Mouse (Mus musculus) liver, postnatal 0 days (tissue): ENCODE results near the gene Calml3. TPM values are rescaled to one million over a fixed set of nuclear protein-coding genes. Genes with fewer than 3 reads are reported as not detected.

Source experiments
- ATAC-seq: fragments of 200-750 bp; cut with Nextera tagmentation; 2 replicates; pipeline ENCODE4 v1.8.0; 2017; ENCODE audit warnings: mild to moderate bottlenecking, moderate library complexity
- DNase-seq: peaks from one replicate; pipeline ENCODE4 v3.0.0-alpha.2; 2016
- H3K27ac ChIP-seq: fragments of 300-500 bp; sonication (generic); 2 replicates; pipeline ENCODE4 v1.5.1; 2014; ENCODE audit warnings: antibody characterized with exemption, moderate library complexity, mild to moderate bottlenecking, low read depth
- H3K27me3 ChIP-seq: fragments of 300-500 bp; sonication (generic); 2 replicates; pipeline ENCODE4 v1.6.1; 2014; ENCODE audit warnings: low read length, control low read depth, mixed read lengths; ENCODE audit not compliant: insufficient read depth
- H3K36me3 ChIP-seq: fragments of 300-500 bp; sonication (generic); replicated peaks from 2 replicates; pipeline ENCODE4 v1.6.1; 2014; ENCODE audit warnings: mild to moderate bottlenecking, control low read depth, low read length, moderate library complexity, mixed read lengths; ENCODE audit not compliant: insufficient read depth
- H3K4me1 ChIP-seq: fragments of 300-500 bp; sonication (generic); 2 replicates; pipeline ENCODE4 v1.6.1; 2014; ENCODE audit warnings: antibody characterized with exemption, mild to moderate bottlenecking, control low read depth; ENCODE audit not compliant: insufficient read depth
- H3K4me2 ChIP-seq: fragments of 300-500 bp; sonication (generic); 2 replicates; pipeline ENCODE4 v1.6.1; 2014; ENCODE audit warnings: low read depth, mild to moderate bottlenecking, low read length, moderate library complexity, mixed read lengths
- H3K4me3 ChIP-seq: fragments of 300-500 bp; sonication (generic); 2 replicates; pipeline ENCODE4 v1.5.1; 2014; ENCODE audit warnings: low read depth, low read length
- H3K9ac ChIP-seq: fragments of 300-500 bp; sonication (generic); replicated peaks from 2 replicates; pipeline ENCODE4 v1.6.1; 2014; ENCODE audit warnings: mild to moderate bottlenecking, moderate library complexity
- H3K9me3 ChIP-seq: fragments of 300-500 bp; sonication (generic); 2 replicates; pipeline ENCODE4 v1.6.1; 2016; ENCODE audit warnings: mild to moderate bottlenecking, control low read depth, low read length, mixed read lengths
- CTCF ChIP-seq: sonication (generic); IDR thresholded peaks from 2 replicates; pipeline ENCODE4 v1.5.1; 2016; ENCODE audit warnings: antibody characterized with exemption, low read depth
- EP300 ChIP-seq: IDR thresholded peaks from 2 replicates; pipeline ENCODE4 v1.6.1; 2016; ENCODE audit warnings: antibody characterized with exemption, low read depth, mild to moderate bottlenecking
- WGBS: fragments of 180-500 bp; shearing (Covaris S2); extraction: QIAGEN DNeasy Blood & Tissue Kit; methylation state at CpG from one replicate; pipeline ENCODE4 v1.1.7; 2014; ENCODE audit not compliant: insufficient replicate concordance; 5-methylcytosine and 5-hydroxymethylcytosine counted together
- polyA plus RNA-seq: library from polyadenylated mRNA; unstranded; fragments of >200 nt; fragmentation: Nextera tagmentation; extraction: Ambion mirVana; gene quantifications from 2 replicates; pipeline ENCODE4 v1.2.1, GENCODE M21; 2015

Calml3 gene
- polyA plus RNA-seq, 1 experiment from 2014 or later = not detected

DNA sequence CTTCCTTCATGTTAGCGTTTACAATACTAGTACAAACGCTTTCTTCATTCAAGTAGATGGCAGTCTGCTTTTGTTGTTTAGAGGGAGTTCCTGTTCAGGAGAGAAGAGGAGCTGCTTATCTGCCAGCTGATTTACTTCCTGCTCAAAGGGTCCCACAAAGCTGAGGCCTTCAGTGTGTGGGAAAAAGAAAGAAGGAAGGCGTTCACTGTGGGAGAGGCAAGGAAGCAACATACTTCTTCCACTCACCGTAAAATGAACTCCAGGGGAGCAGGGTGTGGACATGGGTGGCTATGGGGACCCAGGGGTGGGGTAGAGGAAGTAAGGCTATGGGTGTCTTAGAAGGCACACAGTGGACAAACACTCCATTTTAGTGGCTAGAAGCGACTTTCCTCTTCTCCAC lies 1.5 kb upstream of the Calml3 start:
- DNase-seq (no peak), ATAC-seq (no peak)
- 32% methylated on average over 5 of the region's 5 CpGs for WGBS
- no peaks in the 10 kb centered on the region for H3K27me3 ChIP-seq
- TF ChIP-seq CTCF = no peak
- no peak for TF ChIP-seq EP300
- no peaks in the 10 kb centered on the region for H3K9me3 ChIP-seq
- no peak overlapping the region for H3K9ac ChIP-seq
- H3K4me3 ChIP-seq = no peak overlapping the region
- H3K4me2 ChIP-seq = no peak overlapping the region
- no peaks in the 10 kb centered on the region for H3K36me3 ChIP-seq
- 0 out of 2 replicates have a peak, but pooled peaks cover 6% of the 10 kb centered on the region for H3K4me1 ChIP-seq
- H3K27ac ChIP-seq = no peak overlapping the region

DNA sequence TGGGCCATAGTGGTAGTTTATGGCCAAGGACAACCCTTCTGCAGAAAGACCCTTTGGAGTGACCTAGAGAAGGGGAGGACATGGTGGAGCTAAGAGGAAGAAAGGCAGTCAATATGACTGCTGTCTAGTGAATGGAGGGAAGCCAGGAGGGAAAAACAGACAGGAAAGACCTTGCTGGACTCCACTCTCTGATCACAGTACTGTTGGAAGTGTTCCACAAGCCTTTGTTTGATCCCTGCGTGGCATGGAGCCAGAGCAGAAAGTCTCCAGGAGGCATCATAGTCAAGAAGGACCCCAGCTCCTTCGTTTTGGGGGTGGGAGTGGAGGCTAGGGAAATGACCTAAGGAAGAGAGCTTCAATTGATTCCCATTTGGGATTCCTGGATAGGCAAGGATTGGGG lies 1.0 kb upstream of the Calml3 start:
- Histone ChIP-seq H3K4me1 (0 out of 2 replicates have a peak, but pooled peaks cover 6% of the 10 kb centered on the region), H3K27me3 (no peaks in the 10 kb centered on the region), H3K36me3 (no peaks in the 10 kb centered on the region), H3K9ac (no peak overlapping the region), H3K27ac (no peak overlapping the region), H3K4me3 (no peak overlapping the region), H3K4me2 (no peak overlapping the region), H3K9me3 (no peaks in the 10 kb centered on the region)
- no peak for ATAC-seq
- DNase-seq = no peak
- WGBS = 79% methylated on average over 2 of the region's 2 CpGs
- no peak for TF ChIP-seq EP300
- no peak for TF ChIP-seq CTCF

DNA sequence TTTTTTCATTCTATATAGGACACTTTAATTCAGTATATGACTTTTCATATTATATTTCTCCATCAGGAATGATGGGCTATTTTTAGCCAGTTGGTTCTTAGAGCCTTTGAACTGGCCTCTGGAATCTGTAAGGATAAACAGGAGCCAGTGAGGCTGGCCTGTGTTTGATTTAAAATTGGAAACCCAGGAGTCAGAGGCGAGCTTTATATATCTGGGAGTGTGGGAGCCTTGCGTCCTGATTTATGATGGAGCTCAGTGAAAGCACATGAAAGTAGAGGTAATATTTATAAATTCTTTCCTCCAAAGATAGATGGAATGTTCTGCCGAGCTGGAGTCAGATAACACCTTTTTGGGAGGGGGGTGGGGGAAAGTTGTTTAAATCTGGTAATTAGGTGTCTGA lies 4.7 kb downstream of the Calml3 start:
- Histone ChIP-seq H3K9me3 (no peaks in the 10 kb centered on the region), H3K4me1 (no peaks in the 10 kb centered on the region), H3K27me3 (no peaks in the 10 kb centered on the region), H3K36me3 (no peaks in the 10 kb centered on the region), H3K9ac (no peak overlapping the region), H3K4me2 (no peak overlapping the region), H3K4me3 (no peak overlapping the region), H3K27ac (no peak overlapping the region)
- 55% methylated on average over 3 of the region's 3 CpGs for WGBS
- no peak for TF ChIP-seq EP300
- TF ChIP-seq CTCF = no peak
- no peak for ATAC-seq
- no peak for DNase-seq

DNA sequence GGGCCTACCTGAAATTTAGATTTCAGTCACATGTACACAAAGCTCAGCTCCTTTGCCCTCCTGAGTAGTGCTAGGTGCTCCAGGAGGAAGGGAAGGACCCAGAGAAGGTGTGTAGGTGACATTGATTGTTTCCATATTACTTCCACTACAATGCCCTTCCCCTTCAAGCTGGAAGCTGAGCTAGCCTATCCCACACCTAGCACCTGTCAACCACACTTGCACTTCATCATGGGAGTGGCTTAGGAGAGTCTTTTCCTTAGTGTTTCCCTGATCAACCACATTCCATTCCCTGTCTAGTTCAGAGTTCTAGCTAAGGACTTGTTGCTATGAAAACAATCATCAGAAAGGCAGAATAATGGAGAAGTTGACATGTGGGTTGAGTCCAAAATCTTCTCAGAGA lies 5.4 kb downstream of the Calml3 start:
- H3K9me3 ChIP-seq = no peaks in the 10 kb centered on the region
- H3K27ac ChIP-seq = no peak overlapping the region
- H3K4me2 ChIP-seq = no peak overlapping the region
- DNase-seq (no peak), ATAC-seq (no peak)
- H3K4me1 ChIP-seq = no peaks in the 10 kb centered on the region
- H3K36me3 ChIP-seq = no peaks in the 10 kb centered on the region
- H3K4me3 ChIP-seq = no peak overlapping the region
- H3K9ac ChIP-seq = no peak overlapping the region
- no peaks in the 10 kb centered on the region for H3K27me3 ChIP-seq
- TF ChIP-seq CTCF = no peak
- no peak for TF ChIP-seq EP300

DNA sequence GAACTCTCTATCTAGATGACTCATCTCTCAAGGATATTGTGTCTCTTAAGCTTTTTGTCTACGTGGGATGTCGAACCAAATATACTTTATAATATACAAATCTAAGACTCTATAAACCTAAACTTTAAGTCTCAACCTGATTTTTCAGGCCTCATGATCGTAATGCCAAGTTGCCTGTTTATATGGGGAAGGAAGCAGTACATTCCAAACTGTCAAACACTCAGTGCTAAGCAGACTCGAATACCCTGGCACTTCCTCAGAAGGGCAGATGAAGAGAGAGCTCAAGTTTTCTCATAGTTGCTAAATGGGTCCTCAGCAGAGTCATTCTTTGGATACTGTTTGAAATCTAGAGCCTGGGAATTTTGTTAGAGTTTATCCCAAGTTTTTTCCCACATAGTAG lies 7.5 kb downstream of the Calml3 start:
- TF ChIP-seq CTCF (no peak), EP300 (no peak)
- 55% methylated on average over 4 of the region's 4 CpGs for WGBS
- no peak overlapping the region for H3K9ac ChIP-seq
- H3K4me2 ChIP-seq = no peak overlapping the region
- H3K27ac ChIP-seq = no peak overlapping the region
- DNase-seq (no peak), ATAC-seq (no peak)
- H3K36me3 ChIP-seq = no peaks in the 10 kb centered on the region
- no peaks in the 10 kb centered on the region for H3K4me1 ChIP-seq
- H3K27me3 ChIP-seq = no peaks in the 10 kb centered on the region
- no peaks in the 10 kb centered on the region for H3K9me3 ChIP-seq
- no peak overlapping the region for H3K4me3 ChIP-seq

DNA sequence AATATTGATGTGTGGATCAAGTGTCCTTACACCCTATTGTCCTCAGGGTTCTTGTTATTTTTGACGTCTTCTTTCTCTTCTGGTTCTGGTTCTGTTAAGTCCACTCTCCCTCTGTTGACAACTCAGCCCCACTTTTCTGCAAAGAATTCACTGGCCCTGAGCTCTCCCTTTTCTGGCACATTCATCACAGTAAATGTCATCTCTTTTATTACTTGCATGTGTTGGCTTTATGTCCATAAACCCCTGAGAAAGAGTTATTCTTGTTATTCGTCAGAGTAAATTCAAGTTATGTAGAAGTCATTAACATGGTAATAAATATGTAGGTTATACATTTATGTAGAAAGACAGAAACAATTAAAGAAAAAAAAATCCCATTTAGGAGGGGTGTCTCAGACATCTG lies 14.6 kb downstream of the Calml3 start:
- no peak for DNase-seq
- Histone ChIP-seq H3K9me3 (no peaks in the 10 kb centered on the region), H3K4me3 (no peak overlapping the region), H3K27me3 (no peaks in the 10 kb centered on the region), H3K4me2 (no peak overlapping the region), H3K9ac (no peak overlapping the region), H3K36me3 (no peaks in the 10 kb centered on the region), H3K4me1 (no peaks in the 10 kb centered on the region), H3K27ac (no peak overlapping the region)
- WGBS = 67% methylated on average over 2 of the region's 2 CpGs
- TF ChIP-seq CTCF (no peak), EP300 (no peak)
- no peak for ATAC-seq

DNA sequence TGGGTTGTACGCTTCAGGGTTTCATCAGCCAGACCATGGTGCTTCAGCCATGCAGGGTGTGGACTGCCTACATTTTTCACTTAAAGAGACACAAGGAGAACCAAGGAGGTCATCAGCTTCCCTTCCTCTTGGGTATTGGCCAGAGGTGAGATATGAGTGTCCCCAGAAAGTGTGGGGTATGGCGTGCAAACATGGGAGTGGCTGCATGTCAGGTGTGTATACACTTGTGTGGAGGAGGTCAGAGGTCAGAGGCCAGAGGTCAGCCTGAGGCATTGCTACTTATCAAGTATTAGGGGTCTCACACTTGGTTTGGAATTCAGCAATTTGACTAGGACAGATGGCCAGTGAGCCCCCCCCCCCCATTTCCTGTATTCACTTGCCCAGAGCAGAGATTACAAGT lies 15.5 kb downstream of the Calml3 start:
- no peaks in the 10 kb centered on the region for H3K9me3 ChIP-seq
- 79% methylated on average over 2 of the region's 2 CpGs for WGBS
- no peak overlapping the region for H3K9ac ChIP-seq
- DNase-seq = no peak
- no peaks in the 10 kb centered on the region for H3K27me3 ChIP-seq
- no peak overlapping the region for H3K27ac ChIP-seq
- ATAC-seq = no peak
- no peak overlapping the region for H3K4me3 ChIP-seq
- H3K4me1 ChIP-seq = no peaks in the 10 kb centered on the region
- no peak overlapping the region for H3K4me2 ChIP-seq
- TF ChIP-seq EP300 (no peak), CTCF (no peak)
- H3K36me3 ChIP-seq = no peaks in the 10 kb centered on the region
